Mouse (Mus musculus): Measurements from ENCODE around the gene Sipa1l3. TPM values are rescaled to one million over a fixed set of nuclear protein-coding genes. Genes with fewer than 3 reads are reported as not detected.

Sipa1l3 gene
- total RNA-seq, 2 experiments from 2014 or later: 13.8 to 17.7 TPM

DNA sequence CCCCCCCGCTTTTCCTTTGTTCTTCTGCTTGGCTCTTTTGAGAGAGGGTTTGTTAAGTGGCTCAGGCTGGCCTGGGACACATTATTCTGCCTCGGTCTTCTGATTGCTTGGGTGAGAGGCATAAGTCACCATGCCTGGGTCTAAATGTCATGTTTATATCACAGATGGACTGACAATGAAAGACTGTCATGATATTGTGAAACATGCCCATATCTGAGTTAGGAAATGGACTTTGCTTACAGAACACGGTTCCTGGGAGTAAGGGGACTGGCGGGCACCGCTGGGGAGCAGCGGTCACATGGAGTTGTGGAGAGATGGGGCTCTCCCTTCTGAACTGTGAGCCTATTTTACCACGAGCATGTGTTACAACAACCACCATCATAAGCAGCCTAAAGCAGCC lies 184.3 kb downstream of the Sipa1l3 start:
- DNase-seq: no peak

DNA sequence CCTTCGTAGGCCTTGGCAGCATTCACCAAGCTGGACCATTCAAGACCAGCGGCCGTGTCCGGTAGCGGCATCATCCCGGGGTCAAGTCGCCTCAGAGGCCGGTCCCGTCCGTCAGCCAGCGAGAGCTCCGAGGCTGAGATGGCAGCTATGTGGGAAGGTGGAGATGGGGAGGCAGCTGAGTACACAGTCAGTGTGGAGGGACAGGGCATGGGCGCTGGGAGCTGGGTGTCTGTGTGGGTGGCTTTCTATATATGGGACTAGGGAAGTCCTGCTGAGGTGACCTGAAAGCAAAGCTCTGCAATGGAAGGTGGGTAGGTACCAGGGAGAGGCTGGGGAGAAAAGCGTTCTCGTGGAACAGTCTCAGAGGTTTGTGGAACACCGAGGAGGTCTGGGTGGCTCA lies 189.5 kb downstream of the Sipa1l3 start:
- no peak for DNase-seq

DNA sequence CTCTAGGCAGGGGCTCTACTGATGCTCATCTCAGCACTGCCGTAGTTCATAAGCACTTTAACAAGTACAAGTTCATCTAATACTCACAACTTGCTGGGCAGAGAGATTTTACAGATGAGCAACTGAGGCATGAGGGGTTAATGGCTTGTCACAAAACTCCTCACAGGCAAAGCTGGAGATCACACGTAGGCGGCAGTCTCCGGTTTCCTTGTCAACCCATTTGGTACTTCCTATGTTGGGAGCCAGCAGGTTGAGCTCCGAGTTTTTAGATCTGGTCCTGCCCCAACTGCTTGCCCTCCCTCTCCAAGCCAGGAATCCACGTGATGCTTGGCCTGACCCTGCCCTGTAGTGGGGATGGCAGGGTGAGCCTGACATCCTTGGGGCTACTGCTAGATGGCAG lies 191.4 kb downstream of the Sipa1l3 start:
- no peak for DNase-seq

DNA sequence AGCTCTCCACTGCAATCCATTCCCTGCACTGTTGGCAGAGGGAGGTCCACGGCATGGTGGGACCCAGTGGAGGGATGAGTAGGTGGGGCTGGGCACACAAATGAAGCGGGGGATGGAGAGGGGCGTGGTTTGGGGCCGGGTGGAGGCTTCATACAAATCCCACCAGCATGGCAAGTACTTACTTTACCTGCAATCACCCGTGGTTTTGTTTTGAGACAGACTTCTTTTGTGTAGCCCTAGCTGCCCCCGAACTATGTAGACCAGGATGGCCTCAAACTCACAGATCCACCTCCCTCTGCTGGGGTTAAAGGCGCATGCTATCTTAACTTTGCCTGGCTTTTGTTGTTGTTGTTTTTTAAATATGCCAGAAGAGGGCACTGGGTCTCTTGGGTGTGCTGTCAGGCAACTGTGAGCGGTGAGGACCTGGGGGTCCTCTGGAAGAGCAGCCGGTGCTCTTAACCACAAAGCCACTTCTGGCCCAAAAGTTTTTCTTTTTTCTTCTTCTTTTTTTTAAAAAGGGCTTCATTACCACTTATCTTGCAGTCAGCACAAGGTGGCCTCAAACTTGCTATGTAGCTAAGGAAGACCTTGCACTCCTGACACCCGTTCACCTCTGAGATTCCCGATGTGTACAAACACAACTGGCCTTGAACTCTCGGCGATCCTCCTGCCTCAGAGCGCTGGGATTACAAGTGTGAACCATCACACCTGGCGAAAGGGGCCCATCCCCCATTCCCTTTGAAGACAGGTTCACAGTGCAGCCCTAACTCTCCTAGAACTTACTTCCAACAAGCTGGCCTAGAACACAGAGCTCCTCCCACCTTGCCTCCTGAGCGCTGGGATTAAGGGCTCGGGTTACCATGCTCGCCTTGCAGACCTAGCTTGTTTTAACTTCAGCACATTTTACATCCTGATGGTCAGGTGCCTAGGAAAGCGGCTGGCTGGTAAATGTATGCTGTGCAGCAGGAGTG lies 198.8 kb downstream of the Sipa1l3 start:
- DNase-seq: no peak

DNA sequence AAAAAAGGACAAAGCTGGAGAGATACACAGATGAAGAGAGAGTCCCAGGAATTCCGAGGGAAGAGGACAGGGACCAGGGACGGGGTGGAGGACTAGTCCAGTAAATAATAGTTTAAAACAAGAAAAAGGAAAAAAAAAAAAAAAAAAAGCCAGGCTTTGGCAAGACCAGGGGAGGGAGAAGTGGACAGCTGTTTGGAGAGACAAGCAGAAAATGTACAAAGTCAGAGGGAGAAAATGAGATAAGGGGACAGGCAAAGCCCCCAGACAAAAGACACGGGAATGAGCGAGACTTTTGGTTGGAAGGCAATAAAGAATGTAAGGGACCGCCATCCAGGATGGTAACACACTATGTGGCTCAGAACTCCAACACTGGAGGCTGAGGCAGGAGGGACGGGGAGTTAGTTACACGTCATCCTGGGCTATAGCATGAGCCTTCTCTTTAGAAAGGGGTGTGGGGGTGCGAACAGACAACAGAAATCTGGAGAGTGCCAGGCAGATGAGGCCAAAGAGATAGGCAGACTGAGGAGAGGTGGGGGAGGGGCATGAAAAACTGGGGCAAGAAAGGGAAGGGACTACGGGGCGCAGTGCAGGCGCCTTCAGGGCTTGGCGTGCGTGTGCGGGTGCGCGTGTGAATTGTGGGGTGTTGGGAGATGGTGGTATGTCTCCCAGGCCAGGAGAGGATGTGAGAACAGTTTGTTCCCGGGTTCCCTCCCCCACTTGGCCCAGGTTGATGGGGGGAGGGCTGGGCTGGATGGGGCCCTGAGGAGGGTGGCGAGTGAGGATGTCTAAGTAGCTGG lies 200.1 kb downstream of the Sipa1l3 start:
- DNase-seq: peak; percentile 43

DNA sequence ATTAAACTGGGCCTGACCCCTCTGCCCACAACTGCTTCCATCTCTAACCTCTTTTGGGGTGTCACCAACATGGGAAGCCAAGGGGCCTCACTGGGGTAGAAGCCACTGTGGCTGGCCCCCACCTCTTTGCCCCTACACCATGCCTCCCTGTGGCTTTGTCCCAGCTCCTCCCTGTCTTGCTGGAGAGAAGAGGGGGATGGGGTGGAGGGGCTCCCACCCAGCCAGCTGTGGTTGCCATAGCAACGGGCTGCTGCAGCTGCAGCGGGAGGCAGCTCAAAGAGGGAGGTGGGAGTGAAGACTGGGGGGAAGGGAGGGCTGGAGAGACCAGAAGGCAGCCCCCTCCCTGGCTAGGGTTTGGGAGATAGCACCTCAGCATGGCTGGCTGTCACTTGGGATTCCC lies 200.9 kb downstream of the Sipa1l3 start:
- DNase-seq: peak; percentile 56

DNA sequence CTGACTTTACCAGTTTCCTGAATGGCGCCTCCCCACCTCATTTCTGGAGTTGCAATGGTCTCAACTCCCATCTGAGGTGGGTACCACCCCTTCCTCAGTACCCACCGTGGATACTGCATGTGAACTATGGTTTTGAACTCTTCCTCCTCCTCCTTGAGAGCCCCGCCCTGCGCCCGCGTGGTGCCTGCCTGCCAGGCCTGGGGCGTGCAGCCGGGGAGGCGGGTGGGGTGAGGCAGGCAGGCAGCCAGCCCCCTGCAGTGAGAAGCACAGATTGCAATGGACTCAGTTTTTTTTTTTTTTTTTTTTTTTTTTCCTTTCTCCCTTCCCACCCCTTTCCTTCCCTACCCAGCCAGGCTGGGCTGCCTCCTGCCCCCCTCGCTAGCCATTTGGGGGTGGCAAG lies 201.5 kb downstream of the Sipa1l3 start:
- DNase-seq: peak; percentile 51

DNA sequence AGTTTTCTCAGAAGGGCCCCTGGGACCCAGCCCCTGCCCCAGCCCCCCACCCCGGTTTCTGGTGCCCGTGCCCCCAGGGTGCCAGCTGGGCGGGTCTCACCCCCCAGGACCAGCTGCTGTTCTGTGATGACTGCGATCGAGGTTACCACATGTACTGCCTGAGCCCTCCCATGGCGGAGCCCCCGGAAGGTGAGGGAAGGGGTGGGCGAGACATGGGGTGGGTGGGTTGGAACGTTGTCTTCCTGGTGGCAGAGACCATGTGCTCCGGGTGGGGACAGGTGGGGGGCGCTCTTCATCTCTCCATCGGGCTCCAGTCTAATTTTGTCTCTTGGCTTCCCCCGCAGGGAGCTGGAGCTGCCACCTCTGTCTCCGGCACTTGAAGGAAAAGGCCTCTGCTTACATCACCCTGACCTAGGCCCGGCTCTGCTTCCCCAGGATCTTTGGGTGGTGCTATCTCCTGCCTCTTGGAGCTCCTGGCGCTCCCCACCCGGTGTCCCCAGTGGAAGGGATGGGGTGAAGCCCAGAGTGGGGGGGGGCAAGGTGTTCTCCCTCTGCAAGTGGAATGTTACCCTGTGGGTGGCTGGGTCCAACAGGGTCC lies 202.2 kb downstream of the Sipa1l3 start:
- DNase-seq: no peak

DNA sequence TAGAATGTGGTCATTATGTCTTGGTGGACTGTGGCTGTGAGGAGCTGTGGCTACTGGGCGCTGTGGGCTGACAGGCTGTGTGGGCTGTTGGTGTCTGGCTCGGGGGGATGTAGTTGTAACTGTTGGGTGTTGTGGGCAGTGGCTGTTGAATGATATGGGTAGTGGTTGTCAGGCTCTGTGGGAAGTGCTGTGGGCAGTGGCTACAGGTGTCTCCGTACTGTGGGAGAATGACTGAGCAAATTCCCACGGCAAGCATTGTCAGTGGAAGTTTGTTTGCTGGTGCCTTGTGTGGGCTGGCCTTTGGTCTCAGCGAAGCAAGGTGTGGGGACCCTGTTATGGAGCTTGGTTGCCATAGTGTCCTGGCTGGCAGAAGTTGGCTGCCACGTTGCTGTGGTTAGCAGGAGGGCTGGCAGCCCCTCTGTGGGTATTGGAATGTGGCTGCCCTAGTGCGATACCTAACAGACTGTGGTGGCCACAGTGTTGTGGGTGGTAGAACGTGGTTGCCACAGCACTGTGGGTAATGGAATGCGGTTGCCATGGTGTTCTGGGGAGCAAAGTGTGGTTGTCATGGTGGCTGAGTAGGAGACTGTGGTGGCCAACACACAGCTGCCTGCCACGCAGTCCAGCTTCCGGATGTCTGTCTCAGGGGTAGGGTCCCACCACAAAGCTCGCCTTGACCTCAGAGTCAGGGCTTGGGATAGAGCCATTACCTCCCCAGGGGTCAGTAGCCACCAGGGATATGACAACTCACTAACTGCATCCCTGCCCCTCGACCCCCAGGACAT lies 203.4 kb downstream of the Sipa1l3 start:
- no peak for DNase-seq

DNA sequence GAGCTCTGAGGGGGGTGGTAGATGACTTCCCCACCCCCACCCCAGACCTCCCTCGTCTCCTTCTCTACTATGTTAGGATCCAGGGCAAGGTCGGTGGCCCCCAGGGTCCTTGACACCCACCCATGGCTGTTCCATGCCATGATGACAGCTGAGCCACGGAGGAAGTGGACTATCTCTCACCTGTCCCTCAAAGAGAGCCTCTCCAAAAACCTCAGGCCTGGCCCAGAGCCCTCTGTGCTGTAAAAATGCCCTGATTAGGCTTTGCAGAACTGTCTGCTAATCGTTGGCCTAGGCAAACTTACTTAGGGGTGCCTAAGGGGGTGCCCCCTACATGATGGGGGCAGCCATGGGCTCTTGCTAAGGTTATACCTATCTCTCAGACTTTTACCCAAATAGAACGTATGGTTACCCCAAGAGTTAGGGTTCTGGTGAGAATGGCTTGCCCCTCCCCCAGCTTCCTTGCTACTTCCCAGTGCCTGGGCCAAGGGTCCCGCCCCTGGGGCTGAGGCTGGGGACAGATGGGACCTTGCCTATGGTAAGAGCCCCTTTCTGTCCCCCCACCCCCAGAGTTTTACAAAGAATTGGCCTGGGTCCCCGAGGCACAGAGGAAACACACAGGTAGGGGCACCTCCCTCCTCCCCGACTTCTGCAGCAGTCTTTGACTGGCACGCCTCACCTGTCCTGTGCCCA lies 204.7 kb downstream of the Sipa1l3 start:
- no peak for DNase-seq

DNA sequence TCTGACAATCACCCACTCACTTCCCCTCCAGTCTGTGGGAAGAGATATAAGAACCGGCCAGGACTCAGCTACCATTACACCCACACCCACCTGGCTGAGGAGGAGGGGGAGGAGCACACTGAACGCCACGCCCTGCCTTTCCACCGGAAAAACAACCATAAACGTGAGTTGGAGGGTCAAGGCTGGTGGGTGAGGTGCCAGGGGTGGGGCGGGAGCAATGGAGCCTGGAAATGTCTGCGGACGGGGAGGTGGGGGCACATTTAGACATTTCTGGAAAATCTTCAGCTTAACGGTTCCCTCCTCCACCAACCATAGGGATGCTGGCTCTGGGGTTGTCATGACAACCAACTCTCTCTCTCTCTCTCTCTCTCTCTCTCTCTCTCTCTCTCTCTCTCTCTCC lies 205.4 kb downstream of the Sipa1l3 start:
- no peak for DNase-seq

DNA sequence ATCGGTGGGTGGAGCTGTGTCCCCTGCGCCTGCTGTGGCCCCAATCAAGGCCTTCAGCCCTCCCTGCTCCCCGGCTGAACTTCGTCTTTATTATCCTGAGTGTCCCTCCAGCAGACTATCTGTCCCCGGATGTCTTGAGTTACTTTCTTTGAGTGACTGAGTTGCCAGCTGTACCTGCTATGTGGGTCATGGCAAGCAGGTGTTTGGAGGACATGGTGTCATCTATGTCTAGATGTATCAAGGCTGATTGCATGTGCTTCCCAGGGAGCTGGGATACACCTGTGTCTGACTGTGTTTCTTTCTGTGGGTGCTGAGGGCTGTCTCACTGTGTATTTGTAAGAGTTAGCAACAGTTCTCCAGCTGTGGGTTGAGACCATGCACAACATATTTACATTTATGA lies 208.7 kb downstream of the Sipa1l3 start:
- no peak for DNase-seq

DNA sequence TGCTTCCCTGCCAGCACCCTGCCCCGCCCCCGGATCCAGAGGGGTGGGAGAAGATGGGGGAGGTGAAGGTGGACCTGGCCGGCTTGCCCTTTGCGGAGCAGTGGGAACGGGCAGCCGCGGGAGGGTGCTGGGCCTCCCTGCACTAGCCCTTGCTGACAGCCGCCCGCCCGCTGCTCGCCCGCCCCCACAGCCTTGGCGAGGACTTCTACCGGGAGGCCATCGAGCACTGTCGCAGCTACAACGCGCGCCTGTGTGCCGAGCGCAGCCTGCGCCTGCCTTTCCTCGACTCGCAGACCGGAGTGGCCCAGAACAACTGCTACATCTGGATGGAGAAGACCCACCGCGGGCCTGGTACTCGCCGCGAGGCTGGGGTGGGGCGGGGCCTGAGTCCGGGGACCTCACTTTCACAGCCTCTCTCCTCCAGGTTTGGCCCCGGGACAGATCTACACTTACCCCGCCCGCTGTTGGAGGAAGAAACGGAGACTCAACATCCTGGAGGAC lies 209.2 kb downstream of the Sipa1l3 start:
- DNase-seq: peak; percentile 48

DNA sequence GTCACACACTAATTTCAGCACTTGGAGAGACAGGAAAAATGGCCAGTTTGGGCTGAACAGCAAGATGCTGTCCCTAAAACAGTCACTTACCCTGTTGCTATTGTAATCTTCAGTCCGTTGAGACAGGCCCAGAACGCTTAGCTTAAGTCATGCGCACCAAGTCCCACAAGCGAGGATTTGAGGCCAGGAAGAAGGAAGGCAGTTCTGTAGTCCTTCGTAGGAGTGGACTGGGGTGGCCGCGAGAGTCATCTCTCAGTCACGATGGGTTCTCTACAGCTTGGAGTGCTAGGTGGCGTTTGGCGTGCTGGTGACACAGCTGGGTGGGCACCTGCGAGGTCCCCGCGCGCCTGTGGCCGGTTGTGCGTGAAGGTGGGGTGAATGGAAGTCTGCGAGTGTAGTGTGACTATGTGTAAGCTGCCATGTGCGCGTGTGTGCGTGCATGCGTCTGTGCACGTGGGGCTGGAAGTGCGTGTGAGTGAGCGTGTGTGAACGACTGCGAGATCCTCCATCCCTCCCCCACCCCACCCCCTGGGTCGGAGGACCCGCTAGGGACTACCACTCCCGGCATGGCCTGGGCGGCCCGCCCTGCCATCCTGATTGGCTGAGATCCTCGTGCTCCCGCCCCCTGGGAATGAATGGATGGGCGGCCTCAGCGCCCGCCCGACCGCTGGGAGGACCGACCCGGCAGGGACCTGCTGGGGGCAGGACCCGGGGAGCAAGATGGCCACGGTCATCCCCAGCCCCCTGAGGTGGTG lies 210.9 kb downstream of the Sipa1l3 start:
- DNase-seq: peak; percentile 96

DNA sequence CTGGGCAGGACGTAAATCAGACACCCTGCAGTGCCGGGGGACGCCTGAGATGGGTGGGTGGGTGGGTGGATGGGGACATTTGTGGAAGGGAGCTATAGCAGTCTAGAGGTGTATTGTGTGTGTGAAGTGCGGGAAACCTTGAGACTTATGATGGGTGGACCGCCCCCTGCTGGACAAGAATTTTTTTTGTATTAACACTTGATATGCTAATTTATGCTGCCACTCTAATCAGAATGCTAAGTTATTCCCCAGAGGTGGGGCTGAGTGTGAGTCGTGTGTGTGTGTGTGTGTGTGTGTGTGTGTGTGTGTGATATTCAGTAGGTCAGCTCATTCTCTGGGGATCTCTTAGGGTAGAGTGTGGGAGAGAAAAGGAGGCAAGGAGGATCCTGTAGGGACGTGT lies 211.8 kb downstream of the Sipa1l3 start:
- DNase-seq: no peak

DNA sequence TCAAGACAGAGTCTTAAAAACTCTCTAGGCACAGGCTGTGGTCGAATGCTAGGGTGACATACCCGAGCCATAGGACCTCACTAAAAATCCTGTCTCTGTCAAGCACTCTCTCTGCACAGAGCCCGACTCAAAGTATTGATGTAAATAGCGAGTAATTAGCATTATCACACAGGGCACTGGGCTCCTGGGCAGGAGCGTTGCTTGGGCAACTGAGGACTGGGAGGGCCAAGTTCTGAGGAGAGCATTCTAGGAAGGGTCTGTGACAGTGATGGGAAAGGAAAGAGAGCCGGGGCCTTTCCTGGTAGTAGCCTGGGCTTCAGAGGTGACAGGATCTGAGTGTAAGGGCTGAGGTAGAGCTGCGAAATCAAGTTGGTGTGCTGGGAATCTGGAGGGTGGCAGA lies 212.3 kb downstream of the Sipa1l3 start:
- no peak for DNase-seq

DNA sequence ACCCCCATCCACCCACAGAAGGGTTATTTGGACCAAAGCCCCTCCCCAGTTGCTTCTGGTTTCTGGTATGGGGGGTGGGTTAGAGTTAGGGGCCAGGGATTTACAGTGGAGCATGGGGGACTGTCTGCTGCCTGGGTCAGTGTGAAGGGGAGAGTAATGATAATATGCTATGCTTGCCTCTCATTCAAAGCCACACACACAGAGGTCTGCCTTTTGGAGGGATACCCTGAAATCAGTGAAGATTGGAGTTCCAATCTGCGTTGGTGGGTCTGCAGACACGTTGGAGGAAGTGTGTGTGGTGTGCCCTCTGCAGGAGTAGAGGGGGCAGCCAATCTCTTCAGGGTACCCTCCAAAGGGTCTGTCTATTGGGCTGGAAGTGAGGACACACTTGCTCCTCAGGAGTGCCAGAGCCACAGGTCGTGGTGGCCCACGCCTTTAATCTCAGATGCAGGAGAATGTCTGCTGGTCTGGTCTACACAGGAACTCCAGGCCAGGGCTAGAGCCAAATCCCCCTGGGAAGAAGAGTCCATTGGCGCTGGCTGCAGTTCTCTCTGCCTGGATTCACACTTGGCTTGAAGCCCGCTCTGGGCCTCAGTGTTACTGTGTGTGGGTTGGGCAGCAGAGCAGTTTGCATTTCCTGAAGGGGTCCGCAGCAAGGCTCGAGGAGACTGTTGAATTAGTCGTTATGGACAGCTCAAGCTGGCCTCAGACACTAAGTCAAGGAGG lies 213.0 kb downstream of the Sipa1l3 start:
- DNase-seq: peak; percentile 37

DNA sequence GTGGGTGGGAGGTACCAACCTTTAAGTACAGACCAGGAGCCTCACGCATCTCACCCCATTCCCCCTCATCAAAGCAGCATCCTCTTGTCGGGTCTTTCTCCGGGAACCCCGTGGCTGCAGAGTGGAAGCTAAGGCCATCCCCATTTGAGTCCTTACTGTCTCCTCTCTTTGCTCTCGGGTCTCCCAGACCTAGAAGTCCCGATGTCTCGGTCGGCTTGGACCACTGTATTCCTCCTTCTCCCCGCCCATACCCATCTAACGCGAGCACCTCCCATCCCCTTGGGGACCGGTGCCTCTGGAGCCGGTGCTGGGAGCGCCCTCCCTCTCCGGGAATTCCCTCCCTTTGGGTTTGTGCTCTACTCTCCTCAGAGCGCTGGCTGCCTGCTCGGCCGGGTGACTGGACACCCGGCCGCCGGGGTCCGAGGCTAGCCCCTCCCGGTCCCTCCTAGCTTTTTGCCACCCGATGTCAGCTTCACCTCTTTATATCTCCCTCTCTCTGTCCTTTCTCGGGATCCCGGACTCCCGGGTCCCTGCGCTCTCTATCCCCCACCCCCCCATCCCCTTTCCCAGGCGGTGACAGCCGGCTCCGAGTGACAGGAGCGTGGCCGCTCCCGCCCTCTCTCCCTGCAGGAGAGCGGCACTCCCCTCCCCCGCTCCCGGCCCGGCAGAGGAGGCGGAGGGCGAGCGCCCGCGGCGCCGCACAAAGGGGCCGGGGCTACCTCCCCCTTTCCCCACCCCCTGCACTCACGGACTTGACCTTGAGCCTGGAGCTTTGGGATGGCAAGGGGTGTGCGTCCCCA lies 213.8 kb downstream of the Sipa1l3 start:
- DNase-seq: no peak

All from heart, postnatal 4 days (tissue).